8 mouse cellular contexts compared by ENCODE assay signal in the genomic region with DNA sequence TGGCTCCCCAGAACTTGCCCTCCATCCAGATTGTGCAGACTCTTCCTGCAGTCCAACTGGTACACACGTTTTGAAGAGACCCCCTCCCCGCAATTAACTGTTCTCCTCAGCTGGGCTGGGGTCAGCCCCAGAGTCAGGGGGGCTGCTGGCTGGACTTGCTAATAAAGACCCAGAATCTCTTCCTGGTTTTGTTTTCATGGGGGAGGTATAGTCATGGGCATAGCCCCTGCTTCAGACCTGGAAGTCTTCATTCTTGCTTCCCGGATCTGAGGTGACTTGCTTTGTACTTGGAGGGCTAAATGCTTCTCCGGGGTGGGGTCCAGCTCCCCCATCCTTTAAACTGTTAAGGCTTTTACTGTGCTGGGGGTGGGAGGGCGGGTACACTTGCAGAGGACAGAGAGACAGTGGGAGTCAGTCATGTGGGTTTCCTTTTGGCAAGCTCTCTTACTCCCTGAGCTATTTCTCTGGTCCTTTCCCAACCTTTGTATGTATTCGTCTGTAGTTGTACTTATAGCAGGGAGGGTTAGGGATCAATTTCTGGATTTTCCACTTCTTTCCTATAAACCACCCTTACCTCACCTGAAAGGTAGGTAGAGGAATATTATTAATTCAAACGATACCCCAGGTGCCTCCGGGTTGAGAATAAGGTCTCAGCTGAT. TPM values are rescaled to one million over a fixed set of nuclear protein-coding genes. Genes with fewer than 3 reads are reported as not detected.
DNase-seq lines count a peak whose midpoint lies in the region; ATAC-seq and TF ChIP-seq lines count a peak whose summit lies in the region.

A gene (plus strand): TSS at position 205 of the 659 bp plus-strand sequence.

- peaks cover 61% of the 10 kb centered on the region for H3K4me1 ChIP-seq in heart, embryonic 15.5 days (replicated peaks)
- H3K4me1 ChIP-seq in brown adipose tissue, adult 24 weeks (ENCODE audit: control insufficient read depth, insufficient read depth, insufficient read length, low read length), result peaks cover 15% of the 10 kb centered on the region
- H3K4me1 ChIP-seq in hindbrain, embryonic 15.5 days (replicated peaks), result peaks cover 57% of the 10 kb centered on the region
- peaks cover 16% of the 10 kb centered on the region for H3K4me1 ChIP-seq in liver, postnatal 0 days (ENCODE audit: insufficient read depth)

- peak within 1 kb of the TSS; percentile 80 for H3K27ac ChIP-seq in heart, embryonic 15.5 days
- H3K27ac ChIP-seq in brown adipose tissue, adult 24 weeks (replicated peaks; ENCODE audit: low read depth, low read length), result no peak within 1 kb of the TSS
- H3K27ac ChIP-seq in hindbrain, embryonic 15.5 days (replicated peaks), result peak within 1 kb of the TSS; percentile 99
- no peak within 1 kb of the TSS; the same call in 1 of the 2 replicates for H3K27ac ChIP-seq in liver, postnatal 0 days (ENCODE audit: low read depth)

- WGBS in heart, embryonic 15.5 days, result 25% methylated on average over 8 of the region's 8 CpGs
- WGBS in hindbrain, embryonic 15.5 days, result 29% methylated on average over 8 of the region's 8 CpGs
- WGBS in liver, postnatal 0 days (ENCODE audit: insufficient replicate concordance), result 32% methylated on average over 8 of the region's 8 CpGs

- peak within 1 kb of the TSS; percentile 52 for H3K9ac ChIP-seq in heart, embryonic 15.5 days
- peak within 1 kb of the TSS; percentile 57 for H3K9ac ChIP-seq in hindbrain, embryonic 15.5 days
- H3K9ac ChIP-seq in liver, postnatal 0 days (replicated peaks), result 0 out of 2 replicates have a peak within 1 kb of the TSS, but pooled peaks have one; percentile 26

- no peak for TF ChIP-seq EP300 in liver, postnatal 0 days (IDR thresholded peaks at IDR 0.05; ENCODE audit: low read depth)

- peak within 1 kb of the TSS; percentile 85 for H3K4me2 ChIP-seq in heart, embryonic 15.5 days
- peak within 1 kb of the TSS; percentile 96 for H3K4me2 ChIP-seq in hindbrain, embryonic 15.5 days
- H3K4me2 ChIP-seq in liver, postnatal 0 days (ENCODE audit: low read depth, low read length), result peak within 1 kb of the TSS; percentile 55

- ATAC-seq in heart, embryonic 15.5 days (replicated peaks; ENCODE audit: insufficient number of reproducible peaks, insufficient read depth, low FRiP score, low read depth), result no peak
- ATAC-seq in hindbrain, embryonic 15.5 days (ENCODE audit: low FRiP score, low read depth), result 0 out of 2 replicates have a peak, but pooled peaks have one; percentile 2
- ATAC-seq in liver, postnatal 0 days, result no peak

- TF ChIP-seq CTCF in liver, postnatal 0 days (IDR thresholded peaks at IDR 0.05; ENCODE audit: low read depth), result no peak

- peak within 1 kb of the TSS; percentile 42 for H3K4me3 ChIP-seq in heart, embryonic 15.5 days
- peak within 1 kb of the TSS; percentile 19 for H3K4me3 ChIP-seq in brown adipose tissue, adult 24 weeks (ENCODE audit: insufficient read depth, low read depth, low read length)
- H3K4me3 ChIP-seq in hindbrain, embryonic 15.5 days, result peak within 1 kb of the TSS; percentile 42
- no peak within 1 kb of the TSS; the same call in 1 of the 2 replicates for H3K4me3 ChIP-seq in liver, postnatal 0 days (ENCODE audit: low read depth, low read length)

- H3K9me3 ChIP-seq in heart, embryonic 15.5 days (replicated peaks), result no peaks in the 10 kb centered on the region
- H3K9me3 ChIP-seq in hindbrain, embryonic 15.5 days, result no peaks in the 10 kb centered on the region
- no peaks in the 10 kb centered on the region for H3K9me3 ChIP-seq in liver, postnatal 0 days (ENCODE audit: low read length)

- no peaks in the 10 kb centered on the region for H3K27me3 ChIP-seq in heart, embryonic 15.5 days
- H3K27me3 ChIP-seq in hindbrain, embryonic 15.5 days, result no peaks in the 10 kb centered on the region
- H3K27me3 ChIP-seq in liver, postnatal 0 days (ENCODE audit: insufficient read depth, low read length), result peaks cover 23% of the 10 kb centered on the region

- peaks cover 36% of the 10 kb centered on the region for H3K36me3 ChIP-seq in heart, embryonic 15.5 days
- H3K36me3 ChIP-seq in hindbrain, embryonic 15.5 days, result peaks cover 23% of the 10 kb centered on the region; the same call in 1 of the 2 replicates
- H3K36me3 ChIP-seq in liver, postnatal 0 days (replicated peaks; ENCODE audit: insufficient read depth, low read length), result peaks cover 26% of the 10 kb centered on the region

- no peak for DNase-seq in heart, adult 9 months (ENCODE audit: low spot score in 2 of 2)
- no peak for DNase-seq in liver, postnatal 0 days
- no peak for DNase-seq in thymus, postnatal 36 days
- no peak for DNase-seq in testis, postnatal 14 days (ENCODE audit: low spot score)
- DNase-seq in kidney, adult 18-20 months, result no peak

RNA-seq across cellular contexts. Expression of the gene that starts here (rescaled TPM):
- polyA plus RNA-seq in heart, embryonic 15.5 days (2015; fragmentation: Nextera tagmentation; extraction: Ambion mirVana), result 4.2 and 5.3 TPM in 2 replicates
- 1.8 TPM in 1 of 2 replicates, not detected in the other for polyA plus RNA-seq in brown adipose tissue, adult 24 weeks (2012; ENCODE audit: insufficient read depth, insufficient read length, missing spikeins)
- polyA plus RNA-seq in hindbrain, embryonic 15.5 days (2015; fragmentation: Nextera tagmentation; extraction: Ambion mirVana), result 35.3 and 35.8 TPM in 2 replicates
- polyA plus RNA-seq in liver, postnatal 0 days (2015; fragmentation: Nextera tagmentation; extraction: Ambion mirVana), result 0.09 and 0.20 TPM in 2 replicates

Comparison
In these comparisons a context has a peak if more than half of its experiments do, and no peak if none do; other contexts are left out.
1. H3K27ac ChIP-seq: peak in heart, embryonic 15.5 days (single experiment) and hindbrain, embryonic 15.5 days (single experiment); none in brown adipose tissue, adult 24 weeks (single experiment) and liver, postnatal 0 days (single experiment).
2. Peak in every context shown above with its lines, with median percentiles within 50 percentile points of each other: H3K4me2 ChIP-seq and H3K9ac ChIP-seq.